Mouse (Mus musculus) embryonic fibroblast, embryonic 13.5 days (primary cell): Measurements from ENCODE around the gene Zfyve9.

Source experiments
- CTCF ChIP-seq: IDR thresholded peaks from 2 replicates; pipeline ENCODE4 v1.5.1; 2011; ENCODE audit warnings: mild to moderate bottlenecking, control low read depth, low read length, moderate library complexity, borderline replicate concordance; ENCODE audit not compliant: insufficient read depth
- POLR2A ChIP-seq: IDR thresholded peaks from 2 replicates; pipeline ENCODE4 v1.6.1; 2011; ENCODE audit warnings: low read depth, mild to moderate bottlenecking, control low read depth, low read length, moderate library complexity

- no peak for TF ChIP-seq CTCF
- TF ChIP-seq POLR2A = no peak
Observed at GRCm38 (mm10) chr4:108696934-108697333, 83.7 kb downstream of the Zfyve9 start.
